Mouse (Mus musculus) limb, embryonic 10.5 days (tissue): ENCODE data around the gene Mlip. TPM values are rescaled to one million over a fixed set of nuclear protein-coding genes. Genes with fewer than 3 reads are reported as not detected.
A peak's percentile ranks its signal among the peaks of the same experiment; 100 is the strongest.

Source experiments
- DNase-seq: peaks from one replicate; pipeline ENCODE4 v3.0.0-alpha.2; 2017; ENCODE audit warnings: low spot score
- H3K27ac ChIP-seq: fragments of 300-500 bp; sonication (generic); 2 replicates; pipeline ENCODE4 v1.5.1; 2016; ENCODE audit warnings: mild to moderate bottlenecking
- H3K27me3 ChIP-seq: fragments of 300-500 bp; sonication (generic); 2 replicates; pipeline ENCODE4 v1.6.1; 2016; ENCODE audit warnings: low read depth, mild to moderate bottlenecking; ENCODE audit not compliant: poor library complexity, severe bottlenecking
- H3K36me3 ChIP-seq: fragments of 300-500 bp; sonication (generic); 2 replicates; pipeline ENCODE4 v1.6.1; 2016; ENCODE audit warnings: mild to moderate bottlenecking, moderate library complexity
- H3K4me1 ChIP-seq: fragments of 300-500 bp; sonication (generic); 2 replicates; pipeline ENCODE4 v1.6.1; 2016
- H3K4me3 ChIP-seq: fragments of 300-500 bp; sonication (generic); 2 replicates; pipeline ENCODE4 v1.5.1; 2016; ENCODE audit warnings: mild to moderate bottlenecking, moderate library complexity
- H3K9me3 ChIP-seq: fragments of 300-500 bp; sonication (generic); replicated peaks from 2 replicates; pipeline ENCODE4 v1.6.1; 2016; ENCODE audit warnings: mild to moderate bottlenecking
- WGBS: fragments of 180-500 bp; shearing (Covaris S2); methylation state at CpG from one replicate; pipeline ENCODE4 v1.1.7; 2016; 5-methylcytosine and 5-hydroxymethylcytosine counted together
- polyA plus RNA-seq: library from polyadenylated mRNA; unstranded; fragments of >200 nt; fragmentation: Nextera tagmentation; extraction: Ambion mirVana; gene quantifications from 2 replicates; pipeline ENCODE4 v1.2.1, GENCODE M21; 2016

Gene Mlip
- 0.06 and 0.25 TPM in 2 replicates for polyA plus RNA-seq

DNA sequence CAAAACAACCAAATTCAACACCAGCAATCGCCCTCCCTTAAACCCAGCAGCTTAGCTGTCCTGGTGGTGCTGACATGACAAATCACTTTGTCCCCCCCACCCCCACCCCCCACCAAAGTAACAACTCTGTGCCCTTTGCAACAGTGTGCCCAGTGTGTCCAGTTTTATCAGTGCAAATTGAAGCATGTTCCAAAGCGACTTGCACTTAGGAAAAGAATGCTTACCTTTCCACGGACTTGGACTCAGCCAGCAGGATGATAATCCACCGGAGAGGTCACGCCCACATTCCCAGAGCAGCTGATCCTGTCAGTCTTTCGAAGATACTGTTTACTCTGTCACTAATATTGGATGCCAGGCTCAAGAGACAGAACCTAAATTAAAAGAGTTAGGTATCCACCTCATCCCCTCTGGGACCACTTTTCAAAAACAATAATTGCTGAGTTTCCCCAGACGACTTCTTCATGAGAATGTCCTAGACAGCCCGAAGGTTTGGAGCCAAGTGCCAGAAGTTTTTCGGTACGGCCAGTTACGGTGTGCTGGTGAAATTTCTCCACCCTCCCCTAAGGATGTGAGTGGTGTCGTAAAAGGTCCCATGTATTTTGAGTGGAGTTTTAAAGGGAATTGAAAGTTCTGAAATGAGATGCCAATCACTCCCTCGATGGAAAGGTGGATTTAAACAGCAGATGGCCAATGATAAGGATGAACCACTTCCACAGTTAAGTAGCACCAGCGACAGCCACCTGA, at the start of gene Mlip:
TSS of gene Mlip (minus strand) at position 538 of the 744 bp plus-strand sequence.
- Histone ChIP-seq H3K9me3 (no peaks in the 10 kb centered on the region; the same call in 1 of the 2 replicates), H3K36me3 (no peaks in the 10 kb centered on the region), H3K27ac (no peak within 1 kb of the TSS), H3K4me3 (no peak within 1 kb of the TSS), H3K27me3 (no peaks in the 10 kb centered on the region), H3K4me1 (0 out of 2 replicates have a peak, but pooled peaks cover 4% of the 10 kb centered on the region)
- DNase-seq, result no peak
- WGBS, result 76% methylated on average over 14 of the region's 14 CpGs

- peaks cover 6% of the 10 kb centered on the region for H3K4me1 ChIP-seq
- no peak overlapping the region for H3K27ac ChIP-seq
- no peaks in the 10 kb centered on the region for H3K27me3 ChIP-seq
- H3K4me3 ChIP-seq, result no peak overlapping the region
- H3K36me3 ChIP-seq, result no peaks in the 10 kb centered on the region
- H3K9me3 ChIP-seq, result no peaks in the 10 kb centered on the region
- WGBS, result 96% methylated on average over 5 of the region's 5 CpGs
- DNase-seq, result no peak
These were observed 47.0 kb upstream of the Mlip start for GRCm38 (mm10) chr9:77399801-77400200.

- Histone ChIP-seq H3K36me3 (no peaks in the 10 kb centered on the region), H3K4me1 (peaks cover 6% of the 10 kb centered on the region), H3K27ac (no peak overlapping the region), H3K9me3 (no peaks in the 10 kb centered on the region), H3K4me3 (no peak overlapping the region), H3K27me3 (no peaks in the 10 kb centered on the region)
- no peak for DNase-seq
- 74% methylated on average over 13 of the region's 13 CpGs for WGBS
These were observed 46.3 kb upstream of the Mlip start for GRCm38 (mm10) chr9:77398856-77399631.

DNA sequence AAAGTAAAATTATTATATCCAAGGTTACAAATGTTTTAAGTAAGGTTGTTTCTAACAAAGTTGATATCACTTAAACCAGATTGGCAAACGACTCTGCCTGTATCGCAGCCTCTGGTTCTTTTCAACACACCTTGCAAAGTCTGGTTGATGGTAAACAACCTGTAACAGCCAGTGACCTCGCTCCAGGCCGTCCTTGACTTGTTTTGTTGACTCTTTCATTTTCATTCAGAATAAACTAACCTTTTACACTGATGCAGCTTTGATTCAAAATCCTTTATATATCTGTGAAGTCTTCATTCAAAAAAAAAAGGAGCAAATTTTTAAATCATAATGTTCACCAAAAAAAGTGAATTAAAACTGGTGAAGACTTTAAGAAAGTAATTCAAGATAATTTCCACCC, 44.3 kb upstream of the Mlip start:
- Histone ChIP-seq H3K36me3 (no peaks in the 10 kb centered on the region), H3K9me3 (no peaks in the 10 kb centered on the region), H3K27me3 (no peaks in the 10 kb centered on the region), H3K27ac (no peak overlapping the region), H3K4me3 (no peak overlapping the region), H3K4me1 (peaks cover 6% of the 10 kb centered on the region)
- 64% methylated on average over 4 of the region's 4 CpGs for WGBS
- no peak for DNase-seq

DNA sequence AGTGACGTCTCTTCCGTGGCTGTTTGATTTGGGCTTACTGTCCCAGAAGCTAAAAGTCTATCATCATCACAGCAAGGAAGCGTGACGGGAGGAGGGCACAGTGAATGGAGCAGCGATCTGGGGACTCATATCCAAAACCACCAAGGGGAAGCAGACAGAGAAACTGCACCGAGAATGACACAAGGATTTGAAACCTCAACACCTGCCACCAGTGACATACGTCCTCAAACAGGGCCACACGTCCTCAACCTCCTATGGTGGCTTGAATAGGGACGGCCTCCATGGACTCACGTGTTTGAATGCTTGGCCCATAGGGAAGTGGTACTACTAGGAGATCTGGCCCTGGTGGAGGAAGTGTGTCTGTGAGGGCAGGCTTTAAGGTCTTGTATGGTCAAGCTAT, 38.5 kb upstream of the Mlip start:
- no peak overlapping the region for H3K4me3 ChIP-seq
- H3K36me3 ChIP-seq, result no peaks in the 10 kb centered on the region
- 96% methylated on average over 10 of the region's 10 CpGs for WGBS
- no peaks in the 10 kb centered on the region for H3K4me1 ChIP-seq
- H3K27ac ChIP-seq, result no peak overlapping the region
- no peaks in the 10 kb centered on the region for H3K27me3 ChIP-seq
- no peak for DNase-seq
- H3K9me3 ChIP-seq, result no peaks in the 10 kb centered on the region

- no peaks in the 10 kb centered on the region for H3K36me3 ChIP-seq
These were observed 36.2 kb upstream of the Mlip start for GRCm38 (mm10) chr9:77388956-77389355.

GRCm38 (mm10) chr9:77386751-77387150, 34.0 kb upstream of the Mlip start:
- H3K9me3 ChIP-seq, result no peaks in the 10 kb centered on the region
- no peaks in the 10 kb centered on the region for H3K36me3 ChIP-seq
- H3K4me1 ChIP-seq, result no peaks in the 10 kb centered on the region
- DNase-seq, result no peak
- no peak overlapping the region for H3K27ac ChIP-seq
- no peak overlapping the region for H3K4me3 ChIP-seq
- H3K27me3 ChIP-seq, result no peaks in the 10 kb centered on the region
- WGBS, result 50% methylated on average over 1 of the region's 1 CpGs

More at GRCm38 (mm10) chr9:77388956-77389355, 36.2 kb upstream of the Mlip start:
- Histone ChIP-seq H3K27ac (no peak overlapping the region), H3K27me3 (no peaks in the 10 kb centered on the region), H3K4me3 (no peak overlapping the region), H3K4me1 (no peaks in the 10 kb centered on the region), H3K9me3 (no peaks in the 10 kb centered on the region)
- WGBS, result 92% methylated on average over 8 of the region's 8 CpGs
- no peak for DNase-seq

- Histone ChIP-seq H3K36me3 (no peaks in the 10 kb centered on the region), H3K4me1 (no peaks in the 10 kb centered on the region), H3K27ac (no peak overlapping the region), H3K9me3 (no peaks in the 10 kb centered on the region), H3K27me3 (no peaks in the 10 kb centered on the region), H3K4me3 (no peak overlapping the region)
- DNase-seq, result no peak
- 91% methylated on average over 12 of the region's 12 CpGs for WGBS
These were observed 32.8 kb upstream of the Mlip start for GRCm38 (mm10) chr9:77385611-77386010.

DNA sequence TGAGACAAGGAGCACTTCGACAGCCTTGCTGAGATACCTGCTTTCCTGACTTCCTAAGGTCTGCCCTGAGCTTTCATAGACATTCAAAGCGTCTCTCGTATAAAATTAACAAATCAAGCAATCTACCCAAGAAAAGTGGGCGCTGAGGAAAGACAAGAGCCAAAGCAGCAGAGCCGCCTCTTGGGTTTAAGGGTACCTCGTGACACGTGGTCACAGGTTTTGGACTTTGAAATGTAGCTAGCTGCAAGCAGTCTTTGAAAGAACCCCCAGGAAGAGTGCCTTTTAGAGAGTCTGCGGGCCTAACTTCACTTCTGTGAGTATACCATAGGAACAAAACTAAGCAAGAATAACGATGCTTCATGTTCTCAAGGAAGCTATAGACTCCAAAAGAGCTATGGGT, 31.9 kb upstream of the Mlip start:
- Histone ChIP-seq H3K4me3 (no peak overlapping the region), H3K27ac (no peak overlapping the region), H3K27me3 (no peaks in the 10 kb centered on the region), H3K4me1 (no peaks in the 10 kb centered on the region), H3K36me3 (no peaks in the 10 kb centered on the region), H3K9me3 (no peaks in the 10 kb centered on the region)
- DNase-seq, result no peak
- 88% methylated on average over 9 of the region's 9 CpGs for WGBS

- no peak overlapping the region for H3K4me3 ChIP-seq
- H3K36me3 ChIP-seq, result no peaks in the 10 kb centered on the region
- no peaks in the 10 kb centered on the region for H3K9me3 ChIP-seq
- H3K27ac ChIP-seq, result no peak overlapping the region
- 55% methylated on average over 4 of the region's 4 CpGs for WGBS
- H3K4me1 ChIP-seq, result no peaks in the 10 kb centered on the region
- H3K27me3 ChIP-seq, result no peaks in the 10 kb centered on the region
- DNase-seq, result no peak
These were observed 31.2 kb upstream of the Mlip start for GRCm38 (mm10) chr9:77383951-77384350.

DNA sequence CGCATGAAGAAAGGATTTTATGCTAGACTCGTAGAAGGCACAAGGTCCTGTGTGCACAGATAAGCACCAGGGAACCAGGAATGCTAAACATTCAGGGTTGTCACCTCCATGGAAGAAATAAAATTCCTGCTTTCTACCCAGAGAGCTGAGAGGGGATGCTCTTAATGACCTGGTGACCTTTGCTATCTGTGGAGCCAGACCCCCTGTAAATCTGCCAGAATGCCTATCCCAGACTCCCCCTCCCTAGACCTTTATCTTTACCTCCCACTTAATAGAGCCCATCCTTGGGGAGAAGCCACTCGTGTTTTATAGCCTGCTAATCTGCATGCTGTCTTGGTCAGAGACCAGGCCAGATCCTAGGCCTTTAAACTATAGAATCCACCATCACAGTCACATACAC, 29.7 kb upstream of the Mlip start:
- H3K27ac ChIP-seq, result no peak overlapping the region
- no peaks in the 10 kb centered on the region for H3K4me1 ChIP-seq
- no peaks in the 10 kb centered on the region for H3K36me3 ChIP-seq
- DNase-seq, result no peak
- no peaks in the 10 kb centered on the region for H3K27me3 ChIP-seq
- no peaks in the 10 kb centered on the region for H3K9me3 ChIP-seq
- 17% methylated on average over 3 of the region's 3 CpGs for WGBS
- no peak overlapping the region for H3K4me3 ChIP-seq

GRCm38 (mm10) chr9:77381565-77381964, 28.8 kb upstream of the Mlip start:
- no peaks in the 10 kb centered on the region for H3K27me3 ChIP-seq
- no peaks in the 10 kb centered on the region for H3K36me3 ChIP-seq
- 12% methylated on average over 5 of the region's 5 CpGs for WGBS
- peak; percentile 84 for DNase-seq
- no peaks in the 10 kb centered on the region for H3K9me3 ChIP-seq
- H3K4me1 ChIP-seq, result no peaks in the 10 kb centered on the region
- H3K4me3 ChIP-seq, result no peak overlapping the region
- H3K27ac ChIP-seq, result no peak overlapping the region

DNA sequence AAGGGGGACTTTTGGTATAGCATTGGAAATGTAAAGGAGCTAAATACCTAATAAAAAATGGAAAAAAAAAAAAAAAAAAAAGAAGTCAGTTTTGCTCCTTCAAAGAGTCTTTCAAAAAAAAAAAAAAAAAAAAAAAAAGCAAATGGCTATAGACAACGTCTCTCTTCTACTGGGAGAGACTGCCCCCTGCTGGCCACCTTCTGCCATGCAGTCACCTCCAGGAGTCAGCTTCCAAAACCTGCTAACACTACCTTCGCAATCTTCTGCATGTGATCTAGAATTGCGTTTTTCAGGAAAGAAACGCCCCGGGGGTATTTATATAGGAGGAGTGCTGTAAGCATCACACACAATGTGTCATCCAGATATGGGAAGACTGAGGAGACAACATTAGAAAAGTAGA, 26.9 kb upstream of the Mlip start:
- 39% methylated on average over 5 of the region's 5 CpGs for WGBS
- Histone ChIP-seq H3K4me3 (no peak overlapping the region), H3K9me3 (no peaks in the 10 kb centered on the region), H3K27me3 (no peaks in the 10 kb centered on the region), H3K27ac (no peak overlapping the region), H3K36me3 (no peaks in the 10 kb centered on the region), H3K4me1 (no peaks in the 10 kb centered on the region)
- peak; percentile 87 for DNase-seq
